Mouse (Mus musculus) lung, adult 2 months (tissue): ENCODE results near the gene Uspl1. TPM values are rescaled to one million over a fixed set of nuclear protein-coding genes. Genes with fewer than 3 reads are reported as not detected.

Source experiments
- DNase-seq: peaks from one replicate; pipeline ENCODE4 v3.0.0; 2022
- H3K4me1 ChIP-seq: fragments of 200-500 bp; 2 replicates; pipeline ENCODE4 v1.6.1; 2011; ENCODE audit warnings: low read length; ENCODE audit not compliant: control insufficient read depth, insufficient read depth
- H3K4me3 ChIP-seq: fragments of 200-500 bp; replicated peaks from 2 replicates; pipeline ENCODE3; 2011; ENCODE audit warnings: low read depth, mild to moderate bottlenecking, control low read depth, low read length; ENCODE audit errors: extremely low read depth
- CTCF ChIP-seq: fragments of 200-500 bp; IDR thresholded peaks from 2 replicates; pipeline ENCODE4 v1.5.1; 2011; ENCODE audit warnings: mild to moderate bottlenecking, low read length, control low read depth; ENCODE audit not compliant: insufficient read depth
- POLR2A ChIP-seq: fragments of 200-500 bp; IDR thresholded peaks from 2 replicates; pipeline ENCODE4 v1.6.1; 2011; ENCODE audit warnings: low read depth, mild to moderate bottlenecking, control low read depth, low read length, borderline replicate concordance; ENCODE audit errors: extremely low read depth
- WGBS: fragments of 180-500 bp; shearing (Covaris S2); methylation state at CpG from one replicate; pipeline ENCODE4 v1.1.7; 2018; 5-methylcytosine and 5-hydroxymethylcytosine counted together
- polyA plus RNA-seq: library from polyadenylated mRNA; depleted of rRNA; stranded (reverse); fragments of >200 nt; gene quantifications from 2 replicates; pipeline ENCODE4 v1.2.3, GENCODE M21; 2012; rRNA removed

The Uspl1 gene
- polyA plus RNA-seq, 1 experiment = 10.5 TPM

DNA sequence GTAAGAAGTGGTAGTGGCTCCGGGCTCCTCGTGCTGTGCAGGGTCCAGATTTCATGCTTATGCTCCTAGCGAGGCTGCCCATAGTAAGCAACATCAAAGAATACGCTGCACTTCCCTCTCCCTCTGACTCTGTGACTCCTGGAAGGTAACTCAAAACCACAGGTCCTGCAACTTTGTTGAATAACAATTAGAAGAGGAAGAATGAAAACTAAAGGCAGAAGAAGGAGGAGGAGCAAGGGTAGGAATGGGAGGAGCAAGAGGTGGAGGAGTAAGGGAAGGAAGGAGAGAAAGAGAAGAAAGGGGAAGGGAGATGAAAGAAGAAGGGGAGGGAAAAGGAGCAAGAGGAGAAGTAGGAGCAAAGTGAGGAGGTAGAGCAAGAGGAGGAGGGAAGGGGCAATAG, 80.3 kb downstream of the Uspl1 start, which contains the start of gene Alox5ap:
Alox5ap (plus strand) TSS at position 363 of the 400 bp plus-strand sequence.
- WGBS = 50% methylated on average over 4 of the region's 4 CpGs
- no peaks in the 10 kb centered on the region for H3K4me1 ChIP-seq
- peak within 1 kb of the TSS; percentile 58 for H3K4me3 ChIP-seq
- DNase-seq = no peak
- TF ChIP-seq POLR2A (no peak), CTCF (no peak)

GRCm38 (mm10) chr5:149264878-149265279, 80.7 kb downstream of the Uspl1 start:
- WGBS = 41% methylated on average over 6 of the region's 6 CpGs
- DNase-seq = no peak
- TF ChIP-seq CTCF (no peak), POLR2A (peak; percentile 74; the same call in 1 of the 2 replicates)
- Histone ChIP-seq H3K4me1 (no peaks in the 10 kb centered on the region), H3K4me3 (peak overlapping the region; percentile 58)

Other genes with a start within 250 kb of the Uspl1 start
- not detected in 2 replicates for gene Gm42791, start 189.2 kb upstream of the Uspl1 start, polyA plus RNA-seq
- gene Hmgb1, start 139 bp downstream of the Uspl1 start, polyA plus RNA-seq = 34.7 and 38.2 TPM in 2 replicates
- gene Alox5ap, start 80.4 kb downstream of the Uspl1 start, polyA plus RNA-seq = 65.9 and 104 TPM in 2 replicates
- 5.2 and 7.1 TPM in 2 replicates for gene Medag, start 227.4 kb downstream of the Uspl1 start, polyA plus RNA-seq